28 mouse cellular contexts compared by ENCODE assay signal in genomic region chr19:5513005-5513349, GRCm38 (mm10). TPM values are rescaled to one million over a fixed set of nuclear protein-coding genes. Genes with fewer than 3 reads are reported as not detected.
DNase-seq lines count a peak whose midpoint lies in the region; ATAC-seq and TF ChIP-seq lines count a peak whose summit lies in the region.
"Had no signal": no experiment of that assay in that cellular context is flagged by ENCODE, and none has a peak within 500 bp of the region (broad histone marks: within the 10 kb centered on the region; RNA-seq: fewer than 3 reads in every experiment).

No protein-coding gene starts in this region.

- H3K36me3 ChIP-seq in CH12.LX (replicated peaks in 1 of 2; ENCODE audit: control insufficient read depth in 1 of 2, insufficient read depth in 1 of 2, low read length in 1 of 2) = no peaks in the 10 kb centered on the region
- H3K36me3 ChIP-seq in G1E (replicated peaks) = no peaks in the 10 kb centered on the region
- H3K36me3 ChIP-seq in liver, embryonic 13.5 days = no peaks in the 10 kb centered on the region
- H3K36me3 ChIP-seq: limb, embryonic 13.5 days; midbrain, embryonic 12.5 days; neural tube, embryonic 13.5 days; stomach, embryonic 15.5 days had no signal

- no peak for TF ChIP-seq EP300 in CH12.LX (IDR thresholded peaks at IDR 0.05; ENCODE audit: low read length)

- no peak for TF ChIP-seq RAD21 in CH12.LX (IDR thresholded peaks at IDR 0.05; ENCODE audit: low read depth, low read length)

- peaks cover 3% of the 10 kb centered on the region for H3K27me3 ChIP-seq in CH12.LX (replicated peaks)
- H3K27me3 ChIP-seq in G1E (ENCODE audit: insufficient read depth, low read length) = no peaks in the 10 kb centered on the region; the same call in 1 of the 2 replicates
- no peaks in the 10 kb centered on the region for H3K27me3 ChIP-seq in liver, embryonic 13.5 days
- H3K27me3 ChIP-seq: forebrain, embryonic 13.5 days; limb, embryonic 13.5 days; midbrain, embryonic 12.5 days; neural tube, embryonic 13.5 days; stomach, embryonic 15.5 days had no signal

- H3K27ac ChIP-seq in layer of hippocampus, adult 2 months = 0 out of 2 replicates have a peak overlapping the region, but pooled peaks have one; percentile 12
- no peak overlapping the region for H3K27ac ChIP-seq in CH12.LX (ENCODE audit: insufficient read depth, low read depth)
- no peak overlapping the region for H3K27ac ChIP-seq in liver, embryonic 13.5 days
- H3K27ac ChIP-seq: forebrain, embryonic 13.5 days; hindbrain, embryonic 14.5 days; left cerebral cortex, adult 2 months; limb, embryonic 13.5 days; midbrain, embryonic 12.5 days; neural tube, embryonic 13.5 days had no signal

- H3K79me2 ChIP-seq in CH12.LX (replicated peaks; ENCODE audit: control insufficient read depth, extremely low read depth, insufficient read depth, poor library complexity, severe bottlenecking) = no peaks in the 10 kb centered on the region

- no peak for DNase-seq in layer of hippocampus, adult 2 months (ENCODE audit: low spot score in 2 of 2)
- no peak for DNase-seq in layer of hippocampus, adult 18-20 months (ENCODE audit: low spot score in 2 of 2)
- DNase-seq in CH12.LX (ENCODE audit: extremely low read depth) (no peak), G1E (ENCODE audit: low spot score) (no peak)
- DNase-seq in liver, embryonic 13.5 days = no peak
- DNase-seq in cerebellum, postnatal 36 days = no peak
- DNase-seq in right cerebral cortex, postnatal 4 days = no peak
- DNase-seq in testis, postnatal 14 days (ENCODE audit: low spot score) = no peak
- DNase-seq: adrenal gland, postnatal 25 days; cerebellum, adult 8-10 months; cerebellum, postnatal 25 days; gastrocnemius, postnatal 25 days; kidney, adult 11 months; kidney, postnatal 14 days; lung, postnatal 10 days; thymus, postnatal 14 days had no signal

- TF ChIP-seq CTCF in layer of hippocampus, adult 2 months (conservative IDR thresholded peaks at IDR 0.05) = no peak
- TF ChIP-seq CTCF in CH12.LX (conservative IDR thresholded peaks at IDR 0.05 in 1 of 2, IDR thresholded peaks at IDR 0.05 in 1 of 2; ENCODE audit: low read depth in 2 of 2, low read length in 2 of 2) (no peak), G1E (IDR thresholded peaks at IDR 0.05; ENCODE audit: low read depth, low read length) (no peak)

- no peak overlapping the region for H3K4me3 ChIP-seq in layer of hippocampus, adult 2 months
- no peak overlapping the region for H3K4me3 ChIP-seq in CH12.LX (replicated peaks in 1 of 3; ENCODE audit: low read depth in 2 of 3, low read length in 2 of 3, poor library complexity in 1 of 3)
- H3K4me3 ChIP-seq in G1E (ENCODE audit: low read depth, low read length) = peak overlapping the region; percentile 13; the same call in 1 of the 2 replicates
- no peak overlapping the region; the same call in 1 of the 2 replicates for H3K4me3 ChIP-seq in liver, embryonic 13.5 days (replicated peaks)
- H3K4me3 ChIP-seq: forebrain, embryonic 13.5 days; left cerebral cortex, adult 2 months; limb, embryonic 13.5 days; midbrain, embryonic 12.5 days; neural tube, embryonic 13.5 days; stomach, embryonic 15.5 days had no signal

- in situ Hi-C loops in CH12.LX (cut with MboI; ENCODE audit: low pct_ligation_motif_present, low pct_unique_long_range_greater_than_20kb, low sequenced_read_pairs) = no loop called here

- no peak for TF ChIP-seq POLR2A in CH12.LX (IDR thresholded peaks at IDR 0.05; ENCODE audit: low read depth, low read length)

- dilution Hi-C loops in CH12.LX (cut with MboI; ENCODE audit: extremely low pct_ligation_motif_present, extremely low pct_unique_long_range_greater_than_20kb, low sequenced_read_pairs) = no loop called here

- H3K4me1 ChIP-seq in CH12.LX (ENCODE audit: control insufficient read depth in 1 of 2, insufficient read depth in 2 of 2) = peaks cover 6 to 31% of the 10 kb centered on the region in 2 experiments
- peaks cover 58% of the 10 kb centered on the region for H3K4me1 ChIP-seq in G1E (ENCODE audit: insufficient read depth, low read depth, low read length)
- peaks cover 40% of the 10 kb centered on the region for H3K4me1 ChIP-seq in liver, embryonic 13.5 days (replicated peaks)

- no peak overlapping the region for H3K9ac ChIP-seq in CH12.LX (ENCODE audit: insufficient read depth, low read depth)
- no peak overlapping the region for H3K9ac ChIP-seq in liver, embryonic 13.5 days
- H3K9ac ChIP-seq: forebrain, embryonic 13.5 days; hindbrain, embryonic 14.5 days; limb, embryonic 13.5 days; midbrain, embryonic 12.5 days; neural tube, embryonic 13.5 days; stomach, embryonic 15.5 days had no signal

- no peak for ATAC-seq in G1E (ENCODE audit: extremely low read depth, insufficient number of reproducible peaks, low FRiP score, poor library complexity, severe bottlenecking)
- ATAC-seq in liver, embryonic 13.5 days (ENCODE audit: low read depth) = no peak
- ATAC-seq: forebrain, embryonic 13.5 days had no signal

- 45% methylated on average over 3 of the region's 3 CpGs for WGBS in liver, embryonic 13.5 days (ENCODE audit: insufficient replicate concordance)

- H3K9me3 ChIP-seq in CH12.LX (replicated peaks; ENCODE audit: low read length) = no peaks in the 10 kb centered on the region
- no peaks in the 10 kb centered on the region for H3K9me3 ChIP-seq in G1E (replicated peaks)
- H3K9me3 ChIP-seq in liver, embryonic 13.5 days (replicated peaks) = no peaks in the 10 kb centered on the region
- H3K9me3 ChIP-seq: neural tube, embryonic 13.5 days; stomach, embryonic 15.5 days had no signal

- H3K4me2 ChIP-seq in CH12.LX (ENCODE audit: insufficient read depth, low read depth, poor library complexity, severe bottlenecking) = no peak overlapping the region
- H3K4me2 ChIP-seq in liver, embryonic 13.5 days = peak overlapping the region; percentile 94; the same call in 1 of the 2 replicates
- H3K4me2 ChIP-seq: hindbrain, embryonic 14.5 days; limb, embryonic 13.5 days; midbrain, embryonic 12.5 days; neural tube, embryonic 13.5 days had no signal

TF ChIP-seq in CH12.LX, 34 proteins besides CTCF, POLR2A, EP300 and RAD21:
- TF ChIP-seq GABPA (IDR thresholded peaks at IDR 0.05; ENCODE audit: insufficient replicate concordance, low read depth, low read length) (no peak), TCF12 (IDR thresholded peaks at IDR 0.05; ENCODE audit: low read depth, low read length) (no peak), TBP (conservative IDR thresholded peaks at IDR 0.05; ENCODE audit: low read depth, low read length) (peak; percentile 94)

RNA-seq across cellular contexts. Expression of gene Snx32, which starts 2.6 kb away (rescaled TPM):
- 10 to 100 TPM; 85.9 to 86.6 TPM for total RNA-seq in layer of hippocampus, adult 2 months (2021)
- total RNA-seq in layer of hippocampus, adult 18-20 months (2021) = 10 to 100 TPM; 79.9 to 85.2 TPM
- 2.7 and 2.8 TPM in 2 replicates for total RNA-seq in CH12.LX (2012; rRNA removed)
- total RNA-seq in CH12.LX (2014; rRNA removed) = 0.75 and 0.96 TPM in 2 replicates
- 1.2 and 2.4 TPM in 2 replicates for polyA plus RNA-seq in CH12.LX (2012; ENCODE audit: insufficient read length, low read depth)
- 9.8 and 12.6 TPM in 2 replicates for total RNA-seq in G1E (2014; fragmentation: Nextera tagmentation)
- 12.0 and 13.3 TPM in 2 replicates for total RNA-seq in G1E (2017)
- 1.6 and 2.0 TPM in 2 replicates for polyA plus RNA-seq in G1E (2012)
- polyA plus RNA-seq in liver, embryonic 13.5 days (2015; fragmentation: Nextera tagmentation; extraction: Ambion mirVana) = 6.4 and 7.0 TPM in 2 replicates

RNA-seq across cellular contexts. Expression of gene 1700020D05Rik, which starts 9.4 kb away (rescaled TPM):
- total RNA-seq in layer of hippocampus, adult 2 months (2021) = 1 to 10 TPM; 6.2 to 9.1 TPM
- total RNA-seq in layer of hippocampus, adult 18-20 months (2021) = 1 to 10 TPM; 4.3 to 6.4 TPM
- total RNA-seq in CH12.LX (2012; rRNA removed) (0.25 and 0.34 TPM in 2 replicates), CH12.LX (2014; rRNA removed) (0.23 TPM in 1 of 2 replicates, not detected in the other), G1E (2014; fragmentation: Nextera tagmentation) (0.73 and 4.0 TPM in 2 replicates), G1E (2017) (2.1 and 2.7 TPM in 2 replicates)
- polyA plus RNA-seq in CH12.LX (2012; ENCODE audit: insufficient read length, low read depth) (0.33 TPM in 1 of 2 replicates, not detected in the other), G1E (2012) (0.12 and 0.36 TPM in 2 replicates)
- 0.09 TPM in 1 of 2 replicates, not detected in the other for polyA plus RNA-seq in liver, embryonic 13.5 days (2015; fragmentation: Nextera tagmentation; extraction: Ambion mirVana)
- polyA plus RNA-seq: embryonic facial prominence, embryonic 11.5 days; heart, embryonic 16.5 days; kidney, embryonic 14.5 days; limb, embryonic 13.5 days; midbrain, embryonic 12.5 days; neural tube, embryonic 13.5 days; stomach, embryonic 15.5 days had no signal

RNA-seq across cellular contexts. Expression of gene Cfl1, which starts 22.7 kb away (rescaled TPM):
- total RNA-seq in layer of hippocampus, adult 2 months (2021) = 1,000 to 10,000 TPM; 1,280 to 1,287 TPM
- 1,000 to 10,000 TPM; 1,259 to 1,272 TPM for total RNA-seq in layer of hippocampus, adult 18-20 months (2021)
- total RNA-seq in CH12.LX (2012; rRNA removed) (818 and 982 TPM in 2 replicates), CH12.LX (2014; rRNA removed) (932 and 999 TPM in 2 replicates), G1E (2014; fragmentation: Nextera tagmentation) (1,228 and 1,288 TPM in 2 replicates), G1E (2017) (1,086 and 1,192 TPM in 2 replicates)
- polyA plus RNA-seq in CH12.LX (2012; ENCODE audit: insufficient read length, low read depth) (1,768 and 1,993 TPM in 2 replicates), G1E (2012) (853 and 1,308 TPM in 2 replicates)
- 1,341 and 1,482 TPM in 2 replicates for polyA plus RNA-seq in liver, embryonic 13.5 days (2015; fragmentation: Nextera tagmentation; extraction: Ambion mirVana)

RNA-seq across cellular contexts. Expression of gene Mus81, which starts 24.8 kb away (rescaled TPM):
- 10 to 100 TPM; 40.9 to 42.9 TPM for total RNA-seq in layer of hippocampus, adult 2 months (2021)
- 10 to 100 TPM; 28.3 to 28.4 TPM for total RNA-seq in layer of hippocampus, adult 18-20 months (2021)
- total RNA-seq in CH12.LX (2012; rRNA removed) (28.8 and 31.1 TPM in 2 replicates), CH12.LX (2014; rRNA removed) (18.0 and 20.4 TPM in 2 replicates), G1E (2014; fragmentation: Nextera tagmentation) (16.8 and 38.0 TPM in 2 replicates), G1E (2017) (16.0 and 22.9 TPM in 2 replicates)
- polyA plus RNA-seq in CH12.LX (2012; ENCODE audit: insufficient read length, low read depth) (29.3 and 30.2 TPM in 2 replicates), G1E (2012) (17.1 and 19.5 TPM in 2 replicates)
- polyA plus RNA-seq in liver, embryonic 13.5 days (2015; fragmentation: Nextera tagmentation; extraction: Ambion mirVana) = 16.3 and 16.8 TPM in 2 replicates

RNA-seq across cellular contexts. Expression of gene Efemp2, which starts 39.2 kb away (rescaled TPM):
- total RNA-seq in layer of hippocampus, adult 2 months (2021) = 10 to 100 TPM; 13.2 to 14.1 TPM
- 10 to 100 TPM; 11.6 to 13.1 TPM for total RNA-seq in layer of hippocampus, adult 18-20 months (2021)
- total RNA-seq in CH12.LX (2012; rRNA removed) (0.51 and 0.59 TPM in 2 replicates), CH12.LX (2014; rRNA removed) (not detected in 2 replicates), G1E (2014; fragmentation: Nextera tagmentation) (4.1 and 6.7 TPM in 2 replicates), G1E (2017) (4.6 and 6.6 TPM in 2 replicates)
- polyA plus RNA-seq in CH12.LX (2012; ENCODE audit: insufficient read length, low read depth) (0.50 and 1.5 TPM in 2 replicates), G1E (2012) (3.0 and 3.1 TPM in 2 replicates)
- polyA plus RNA-seq in liver, embryonic 13.5 days (2015; fragmentation: Nextera tagmentation; extraction: Ambion mirVana) = 20.4 and 21.4 TPM in 2 replicates
- total RNA-seq: hematopoietic stem cell, adult 5-6 weeks; megakaryocyte progenitor cell, adult 5-6 weeks had no signal

Comparison
In these comparisons a context has a peak if more than half of its experiments do, and no peak if none do; other contexts are left out.
1. RNA of gene Snx32, which starts 2.6 kb away (total RNA-seq): 85.9 to 86.6 TPM in layer of hippocampus, adult 2 months and 79.9 to 85.2 TPM in layer of hippocampus, adult 18-20 months; 9.8 to 13.3 TPM in G1E and 0.75 to 2.8 TPM in CH12.LX; every median in the first group is over 4 times any median in the second.